Mouse (Mus musculus) midbrain, postnatal 0 days (tissue): ENCODE measurements around the gene Mrpl37. TPM values are rescaled to one million over a fixed set of nuclear protein-coding genes. Genes with fewer than 3 reads are reported as not detected.

ENCODE experiments used
- ATAC-seq: fragments of 200-750 bp; cut with Nextera tagmentation; 2 replicates; pipeline ENCODE4 v1.8.0; 2017; ENCODE audit warnings: moderate number of reproducible peaks, mild to moderate bottlenecking, moderate TSS enrichment, moderate library complexity; ENCODE audit not compliant: low FRiP score
- DNase-seq: peaks from one replicate; pipeline ENCODE4 v3.0.0-alpha.2; 2015; ENCODE audit warnings: low spot score
- H3K27ac ChIP-seq: fragments of 300-500 bp; sonication (generic); 2 replicates; pipeline ENCODE4 v1.5.1; 2014; ENCODE audit warnings: low read depth, mild to moderate bottlenecking, low read length, mixed read lengths
- H3K27me3 ChIP-seq: fragments of 300-500 bp; sonication (generic); 2 replicates; pipeline ENCODE4 v1.6.1; 2014; ENCODE audit warnings: low read length, control low read depth, mixed read lengths; ENCODE audit not compliant: insufficient read depth
- H3K36me3 ChIP-seq: fragments of 300-500 bp; sonication (generic); 2 replicates; pipeline ENCODE4 v1.6.1; 2014; ENCODE audit warnings: low read length, control low read depth, mixed read lengths; ENCODE audit not compliant: insufficient read depth
- H3K4me1 ChIP-seq: fragments of 300-500 bp; sonication (generic); 2 replicates; pipeline ENCODE4 v1.6.1; 2014; ENCODE audit warnings: mild to moderate bottlenecking, control low read depth, antibody characterized with exemption, low read length, mixed read lengths; ENCODE audit not compliant: insufficient read depth
- H3K4me2 ChIP-seq: fragments of 300-500 bp; sonication (generic); 2 replicates; pipeline ENCODE4 v1.6.1; 2014; ENCODE audit warnings: low read depth, mild to moderate bottlenecking, low read length, mixed read lengths; ENCODE audit not compliant: poor library complexity, severe bottlenecking
- H3K4me3 ChIP-seq: fragments of 300-500 bp; sonication (generic); 2 replicates; pipeline ENCODE4 v1.5.1; 2014; ENCODE audit warnings: low read depth, mild to moderate bottlenecking, low read length, moderate library complexity
- H3K9ac ChIP-seq: fragments of 300-500 bp; sonication (generic); replicated peaks from 2 replicates; pipeline ENCODE4 v1.6.1; 2014; ENCODE audit warnings: mild to moderate bottlenecking, low read length, moderate library complexity, mixed read lengths; ENCODE audit not compliant: poor library complexity, severe bottlenecking
- H3K9me3 ChIP-seq: fragments of 300-500 bp; sonication (generic); 2 replicates; pipeline ENCODE4 v1.6.1; 2016; ENCODE audit warnings: low read length, control low read depth
- CTCF ChIP-seq: IDR thresholded peaks from 2 replicates; pipeline ENCODE4 v1.5.1; 2016; ENCODE audit warnings: antibody characterized with exemption, mild to moderate bottlenecking
- whole genome bisulfite sequencing: fragments of 180-500 bp; shearing (Covaris S2); extraction: QIAGEN DNeasy Blood & Tissue Kit; methylation state at CpG from one replicate; pipeline ENCODE4 v1.1.7; 2014; 5-methylcytosine and 5-hydroxymethylcytosine counted together
- polyA plus RNA-seq: library from polyadenylated mRNA; unstranded; fragments of >200 nt; fragmentation: Nextera tagmentation; extraction: Ambion mirVana; gene quantifications from 2 replicates; pipeline ENCODE4 v1.2.1, GENCODE M21; 2015
- total RNA-seq: library from RNA; depleted of rRNA; stranded (reverse); fragments of >200 nt; gene quantifications from 2 replicates; pipeline ENCODE4 v1.2.3, GENCODE M21; 2014

The Mrpl37 gene
- total and polyA plus RNA-seq, 2 experiments from 2014 or later: 51.7 to 71.5 TPM

GRCm38 (mm10) chr4:107061560-107061959 is 5.1 kb downstream of the Mrpl37 start:
- no peak overlapping the region for H3K9ac ChIP-seq
- no peaks in the 10 kb centered on the region for H3K9me3 ChIP-seq
- no peaks in the 10 kb centered on the region for H3K4me1 ChIP-seq
- no peak for ATAC-seq
- DNase-seq: no peak
- WGBS: over 99% methylated on average over 4 of the region's 4 CpGs
- no peak overlapping the region for H3K4me3 ChIP-seq
- TF ChIP-seq CTCF: no peak
- H3K27me3 ChIP-seq: no peaks in the 10 kb centered on the region
- H3K4me2 ChIP-seq: no peak overlapping the region
- H3K36me3 ChIP-seq: peaks cover 65% of the 10 kb centered on the region
- H3K27ac ChIP-seq: no peak overlapping the region

- H3K27me3 ChIP-seq: no peaks in the 10 kb centered on the region
- no peaks in the 10 kb centered on the region for H3K4me1 ChIP-seq
- no peak overlapping the region for H3K27ac ChIP-seq
- H3K4me3 ChIP-seq: no peak overlapping the region
- TF ChIP-seq CTCF: no peak
- H3K4me2 ChIP-seq: no peak overlapping the region
- H3K9me3 ChIP-seq: no peaks in the 10 kb centered on the region
- DNase-seq (no peak), ATAC-seq (no peak)
- H3K9ac ChIP-seq: no peak overlapping the region
- peaks cover 66% of the 10 kb centered on the region for H3K36me3 ChIP-seq
- whole genome bisulfite sequencing: 89% methylated on average over 6 of the region's 6 CpGs
These were observed 7.9 kb downstream of the Mrpl37 start for GRCm38 (mm10) chr4:107058781-107059180.

- DNase-seq (no peak), ATAC-seq (no peak)
- H3K9me3 ChIP-seq: no peaks in the 10 kb centered on the region
- no peaks in the 10 kb centered on the region for H3K4me1 ChIP-seq
- 87% methylated on average over 5 of the region's 5 CpGs for WGBS
- no peak overlapping the region for H3K4me3 ChIP-seq
- no peak for TF ChIP-seq CTCF
- no peak overlapping the region for H3K9ac ChIP-seq
- H3K4me2 ChIP-seq: no peak overlapping the region
- peaks cover 62% of the 10 kb centered on the region for H3K36me3 ChIP-seq
- H3K27ac ChIP-seq: no peak overlapping the region
- H3K27me3 ChIP-seq: no peaks in the 10 kb centered on the region
These were observed 8.3 kb downstream of the Mrpl37 start for GRCm38 (mm10) chr4:107058346-107058745.

- DNase-seq: no peak
- WGBS: 84% methylated on average over 3 of the region's 3 CpGs
- H3K4me1 ChIP-seq: no peaks in the 10 kb centered on the region
- ATAC-seq: no peak
- no peak overlapping the region for H3K4me2 ChIP-seq
- H3K9ac ChIP-seq: no peak overlapping the region
- no peak overlapping the region for H3K27ac ChIP-seq
- no peaks in the 10 kb centered on the region for H3K27me3 ChIP-seq
- no peak for TF ChIP-seq CTCF
- no peaks in the 10 kb centered on the region for H3K9me3 ChIP-seq
- H3K36me3 ChIP-seq: peaks cover 48% of the 10 kb centered on the region
- no peak overlapping the region for H3K4me3 ChIP-seq
These were observed 10.6 kb downstream of the Mrpl37 start for GRCm38 (mm10) chr4:107056088-107056487.

GRCm38 (mm10) chr4:107052962-107053553 is 13.6 kb downstream of the Mrpl37 start:
- DNase-seq: no peak
- H3K27ac ChIP-seq: no peak overlapping the region
- H3K36me3 ChIP-seq: peaks cover 28% of the 10 kb centered on the region
- no peak overlapping the region for H3K4me2 ChIP-seq
- no peak overlapping the region for H3K9ac ChIP-seq
- WGBS: 44% methylated on average over 5 of the region's 5 CpGs
- no peaks in the 10 kb centered on the region for H3K4me1 ChIP-seq
- no peaks in the 10 kb centered on the region for H3K27me3 ChIP-seq
- no peak for ATAC-seq
- no peak overlapping the region for H3K4me3 ChIP-seq
- H3K9me3 ChIP-seq: no peaks in the 10 kb centered on the region
- TF ChIP-seq CTCF: no peak

GRCm38 (mm10) chr4:107051889-107052288 is 14.8 kb downstream of the Mrpl37 start:
- H3K27me3 ChIP-seq: no peaks in the 10 kb centered on the region
- H3K4me1 ChIP-seq: no peaks in the 10 kb centered on the region
- no peak overlapping the region for H3K4me2 ChIP-seq
- H3K9me3 ChIP-seq: no peaks in the 10 kb centered on the region
- H3K4me3 ChIP-seq: no peak overlapping the region
- 66% methylated on average over 4 of the region's 4 CpGs for WGBS
- DNase-seq: no peak
- no peak overlapping the region for H3K9ac ChIP-seq
- no peak for ATAC-seq
- TF ChIP-seq CTCF: no peak
- H3K27ac ChIP-seq: no peak overlapping the region
- peaks cover 29% of the 10 kb centered on the region for H3K36me3 ChIP-seq
